Mouse (Mus musculus) skeletal muscle tissue, postnatal 0 days (tissue): Measurements from ENCODE around the gene Adam22. TPM values are rescaled to one million over a fixed set of nuclear protein-coding genes. Genes with fewer than 3 reads are reported as not detected.

Source experiments
- microRNA-seq, 2 experiments: library from miRNA; unstranded; fragments of <30 nt; microRNA quantifications; one replicate each; pipeline ENCODE4; 2016
- polyA plus RNA-seq: library from polyadenylated mRNA; unstranded; fragments of >200 nt; fragmentation: Nextera tagmentation; extraction: Ambion mirVana; gene quantifications from 2 replicates; pipeline ENCODE4 v1.2.1, GENCODE M21; 2015

Adam22 gene
- polyA plus RNA-seq = 3.6 and 4.4 TPM in 2 replicates

DNA sequence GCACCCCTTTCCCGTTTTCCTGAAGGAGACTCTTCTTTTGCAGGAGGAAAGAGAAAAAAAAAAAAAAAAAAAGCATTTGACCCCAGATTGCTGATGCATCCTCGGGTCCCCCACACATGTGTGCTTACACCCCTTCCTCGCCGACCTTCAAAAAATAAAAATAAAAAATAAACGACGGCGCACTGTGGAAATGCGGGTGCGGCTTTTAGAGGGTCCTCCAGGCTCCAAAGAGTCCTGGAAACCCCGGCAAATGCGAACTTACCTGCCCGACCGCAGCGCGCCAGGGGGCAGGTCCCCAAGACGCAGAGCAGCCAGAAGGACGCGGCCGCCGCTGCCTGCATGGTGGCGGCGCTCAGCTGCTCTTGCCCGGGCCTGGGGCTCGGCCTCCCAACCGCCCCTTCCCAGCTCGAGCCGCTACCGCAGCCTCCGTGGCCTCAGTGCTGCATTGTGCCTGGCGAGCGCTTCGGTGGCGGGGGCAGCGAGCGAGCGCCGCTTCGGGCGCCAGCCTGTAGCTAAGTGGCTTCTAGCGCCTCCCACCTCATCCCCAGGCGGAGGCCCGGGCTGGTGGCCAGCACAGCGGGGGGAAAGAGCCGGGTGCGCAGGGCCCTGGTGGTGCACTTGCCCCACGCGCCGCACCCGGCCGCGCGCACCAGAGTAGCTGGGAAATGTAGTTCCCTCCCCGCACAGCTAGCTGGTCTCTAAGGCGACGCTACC lies at the start of gene Adam22:
Gene Adam22, minus strand, starts transcription at position 547 of the 714 bp plus-strand sequence.

DNA sequence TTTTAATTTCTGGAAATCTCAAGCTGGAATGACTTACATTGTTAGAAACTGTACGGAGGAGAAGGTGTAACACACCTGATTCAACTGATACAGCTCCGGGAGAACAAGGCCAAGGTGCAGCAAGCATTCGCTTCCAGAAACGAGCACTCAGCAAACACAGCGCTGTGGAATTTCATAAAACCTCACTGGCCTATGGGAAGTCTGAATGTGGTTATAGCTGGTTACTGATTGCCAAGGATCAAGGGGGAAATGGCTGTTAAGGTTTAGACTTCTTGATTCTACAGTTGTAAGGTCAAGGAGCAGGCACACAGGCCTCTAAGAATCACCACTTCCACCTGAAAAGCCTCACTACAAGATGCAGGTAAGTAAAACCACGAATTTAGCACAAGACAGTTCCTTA lies 322.1 kb downstream of the Adam22 start, which contains the start of gene Sri:
Gene Sri, plus strand, starts transcription at position 224 of the 400 bp plus-strand sequence.

Small RNA genes within 50 kb of the gene (microRNA-seq; reads per million reads assigned to microRNA genes)
- 0 reads per million in 2 experiments for gene Gm24196

Other genes starting within 250 kb of the Adam22 start
- gene Dbf4, start 54.6 kb upstream of the Adam22 start, polyA plus RNA-seq = 6.7 and 7.7 TPM in 2 replicates
- 4.9 TPM in 2 replicates for gene Slc25a40, start 54.7 kb upstream of the Adam22 start, polyA plus RNA-seq